Mouse (Mus musculus) adrenal gland, adult (tissue): ENCODE measurements around the gene Map3k6.
A peak's percentile ranks its signal among the peaks of the same experiment; 100 is the strongest.

Experiments
- DNase-seq, 2 experiments: peaks; one replicate each; pipeline ENCODE4 v3.0.0; 2022 to 2023; ENCODE audit warnings: low spot score in 1 of 2; ENCODE audit not compliant: inconsistent age in 2 of 2

Gene Map3k6

GRCm38 (mm10) chr4:133240490-133240921 lies at the start of gene Map3k6:
TSS of gene Map3k6 (plus strand) at chr4:133240818.
- DNase-seq = peak; percentile 95

GRCm38 (mm10) chr4:133194482-133194881 lies 46.1 kb upstream of the Map3k6 start:
- DNase-seq = no peak

- no peak for DNase-seq
Observed at GRCm38 (mm10) chr4:133195014-133195413, 45.6 kb upstream of the Map3k6 start.

GRCm38 (mm10) chr4:133196136-133196535 lies 44.5 kb upstream of the Map3k6 start:
- DNase-seq = no peak

GRCm38 (mm10) chr4:133196852-133197251 lies 43.8 kb upstream of the Map3k6 start:
- DNase-seq = no peak

- DNase-seq = no peak
Observed at GRCm38 (mm10) chr4:133197355-133197754, 43.3 kb upstream of the Map3k6 start.

GRCm38 (mm10) chr4:133197801-133198286 lies 42.8 kb upstream of the Map3k6 start:
- peak; percentile 57 to 71 for DNase-seq

GRCm38 (mm10) chr4:133198337-133199180 lies 42.1 kb upstream of the Map3k6 start:
- DNase-seq = peak in 1 of 2 experiments; percentile 66

- DNase-seq = no peak
Observed at GRCm38 (mm10) chr4:133199743-133200142, 40.9 kb upstream of the Map3k6 start.

- DNase-seq = peak; percentile 45 to 72
Observed at GRCm38 (mm10) chr4:133200343-133200742, 40.3 kb upstream of the Map3k6 start.

GRCm38 (mm10) chr4:133201006-133201771 lies 39.4 kb upstream of the Map3k6 start:
- peak; percentile 81 to 91 for DNase-seq

GRCm38 (mm10) chr4:133202254-133202653 lies 38.4 kb upstream of the Map3k6 start:
- no peak for DNase-seq

GRCm38 (mm10) chr4:133203591-133203990 lies 37.0 kb upstream of the Map3k6 start:
- DNase-seq = no peak

GRCm38 (mm10) chr4:133204379-133204778 lies 36.2 kb upstream of the Map3k6 start:
- no peak for DNase-seq

GRCm38 (mm10) chr4:133209366-133209765 lies 31.3 kb upstream of the Map3k6 start:
- peak; percentile 55 to 79 for DNase-seq

- no peak for DNase-seq
Observed at GRCm38 (mm10) chr4:133210023-133210787, 30.4 kb upstream of the Map3k6 start.

GRCm38 (mm10) chr4:133210788-133211390 lies 29.7 kb upstream of the Map3k6 start:
- no peak for DNase-seq

- DNase-seq = no peak
Observed at GRCm38 (mm10) chr4:133211751-133212561, 28.7 kb upstream of the Map3k6 start, which contains the start of the genes Cd164l2 and Gpr3. TSS of gene Cd164l2 (plus strand) at chr4:133212131. TSS of gene Gpr3 (minus strand) at chr4:133212536.

- DNase-seq = peak; percentile 84 to 91
Observed at GRCm38 (mm10) chr4:133212562-133213267, 27.9 kb upstream of the Map3k6 start.
